Mouse (Mus musculus) heart, embryonic 13.5 days (tissue): ENCODE data around the gene H2-M5. TPM values are rescaled to one million over a fixed set of nuclear protein-coding genes. Genes with fewer than 3 reads are reported as not detected.
"Not testable (repeated sequence)": the region's sequence is repeated elsewhere in the genome, so short reads cannot be mapped to it uniquely, and the experiment has no call there.

Source experiments
- ATAC-seq: fragments of 200-750 bp; cut with Nextera tagmentation; 2 replicates; pipeline ENCODE4 v1.8.0; 2017; ENCODE audit warnings: moderate TSS enrichment; ENCODE audit not compliant: insufficient number of reproducible peaks, low FRiP score, low TSS enrichment; ENCODE audit errors: extremely low read depth
- H3K27ac ChIP-seq: fragments of 300-500 bp; sonication (generic); replicated peaks from 2 replicates; pipeline ENCODE4 v1.5.1; 2015; ENCODE audit warnings: moderate library complexity, mild to moderate bottlenecking, inconsistent platforms
- H3K27me3 ChIP-seq: fragments of 300-500 bp; sonication (generic); replicated peaks from 2 replicates; pipeline ENCODE4 v1.6.1; 2015; ENCODE audit warnings: mild to moderate bottlenecking, inconsistent platforms
- H3K36me3 ChIP-seq: fragments of 300-500 bp; sonication (generic); 2 replicates; pipeline ENCODE4 v1.6.1; 2015; ENCODE audit warnings: mild to moderate bottlenecking, inconsistent platforms
- H3K4me1 ChIP-seq: fragments of 300-500 bp; sonication (generic); 2 replicates; pipeline ENCODE4 v1.6.1; 2015; ENCODE audit warnings: inconsistent platforms
- H3K4me2 ChIP-seq: fragments of 300-500 bp; sonication (generic); 2 replicates; pipeline ENCODE4 v1.6.1; 2015; ENCODE audit warnings: inconsistent platforms, mild to moderate bottlenecking, moderate library complexity
- H3K4me3 ChIP-seq: fragments of 300-500 bp; sonication (generic); 2 replicates; pipeline ENCODE4 v1.5.1; 2015; ENCODE audit warnings: moderate library complexity, mild to moderate bottlenecking, inconsistent platforms
- H3K9ac ChIP-seq: fragments of 300-500 bp; sonication (generic); 2 replicates; pipeline ENCODE4 v1.6.1; 2015; ENCODE audit warnings: inconsistent platforms, mild to moderate bottlenecking, moderate library complexity
- H3K9me3 ChIP-seq: fragments of 300-500 bp; sonication (generic); 2 replicates; pipeline ENCODE4 v1.6.1; 2016; ENCODE audit warnings: inconsistent platforms
- WGBS: fragments of 180-500 bp; shearing (Covaris S2); methylation state at CpG from one replicate; pipeline ENCODE4 v1.1.7; 2015; ENCODE audit warnings: mixed read lengths; 5-methylcytosine and 5-hydroxymethylcytosine counted together
- polyA plus RNA-seq: library from polyadenylated mRNA; unstranded; fragments of >200 nt; fragmentation: Nextera tagmentation; extraction: Ambion mirVana; gene quantifications from 2 replicates; pipeline ENCODE4 v1.2.1, GENCODE M21; 2015

The H2-M5 gene
- polyA plus RNA-seq, 1 experiment from 2014 or later: 0.24 TPM

DNA sequence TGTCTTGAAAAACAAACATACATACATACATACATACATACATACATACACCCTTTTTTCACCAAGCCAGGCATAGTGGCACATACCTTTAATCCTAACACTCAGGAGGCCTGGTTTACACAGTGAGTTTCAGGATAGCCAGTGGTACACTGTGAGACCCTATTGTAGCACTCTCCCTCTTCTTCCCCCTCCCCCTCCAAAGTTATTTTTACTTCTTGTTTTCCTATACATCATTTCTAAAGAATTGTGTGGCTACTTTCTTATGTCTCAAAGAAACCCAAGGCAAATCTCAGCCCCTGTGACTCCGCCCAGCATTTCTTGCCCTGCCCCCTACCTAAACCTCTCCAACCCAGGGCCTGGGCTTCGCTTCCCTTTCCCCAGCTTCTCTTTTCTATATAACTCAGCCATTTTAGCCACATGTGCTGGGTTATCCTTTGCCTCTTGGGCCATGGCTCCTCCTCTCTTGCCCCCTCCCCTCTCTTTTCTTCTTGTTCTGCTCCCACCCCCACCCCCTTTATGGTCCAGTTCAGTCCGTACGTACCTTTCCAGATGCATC is 4.5 kb upstream of the H2-M5 start:
- ATAC-seq: no peak
- whole genome bisulfite sequencing: 87% methylated on average over 4 of the region's 4 CpGs
- Histone ChIP-seq H3K4me2 (no peak overlapping the region), H3K9ac (no peak overlapping the region), H3K27me3 (peaks cover 18% of the 10 kb centered on the region), H3K9me3 (no peaks in the 10 kb centered on the region), H3K4me3 (no peak overlapping the region), H3K4me1 (peaks cover under 1% of the 10 kb centered on the region; the same call in 1 of the 2 replicates), H3K27ac (no peak overlapping the region), H3K36me3 (no peaks in the 10 kb centered on the region)

DNA sequence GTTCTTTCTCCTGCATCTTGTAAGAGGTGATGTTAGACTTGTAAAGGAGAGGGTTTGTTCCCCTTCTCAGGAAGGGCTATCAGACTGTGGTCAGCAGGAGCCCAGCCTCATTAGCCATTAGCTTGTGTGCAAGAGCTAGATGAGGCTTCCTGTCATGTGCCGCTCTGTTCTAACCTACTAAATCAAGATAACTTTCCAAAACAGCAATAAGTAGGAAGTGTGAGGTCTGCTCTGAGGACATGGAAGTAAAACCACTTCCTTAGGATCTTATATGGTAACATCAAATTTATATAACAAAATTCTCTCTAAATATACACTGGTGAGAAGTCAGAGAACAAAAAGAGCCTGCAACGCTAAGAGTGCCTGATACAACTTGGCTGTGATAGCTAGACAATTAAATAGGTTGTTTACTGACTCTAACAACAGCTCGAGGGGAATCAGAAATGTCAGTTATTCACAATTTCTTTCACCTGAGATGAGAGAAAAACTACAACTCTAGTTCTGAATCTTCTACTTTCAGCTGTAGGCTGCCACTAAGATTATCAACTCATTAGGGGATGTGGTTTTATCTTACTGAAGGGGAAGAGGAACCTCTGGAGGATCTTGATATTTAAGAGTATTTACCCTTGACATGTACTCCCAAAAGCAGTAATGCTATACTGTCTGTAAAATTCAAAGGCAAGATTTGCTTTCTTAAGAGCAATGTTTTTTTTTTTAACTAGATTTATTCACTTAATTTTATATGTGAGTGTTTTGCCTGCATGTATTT is 3.2 kb upstream of the H2-M5 start:
- WGBS: 49% methylated on average over 3 of the region's 3 CpGs
- ATAC-seq: no peak

DNA sequence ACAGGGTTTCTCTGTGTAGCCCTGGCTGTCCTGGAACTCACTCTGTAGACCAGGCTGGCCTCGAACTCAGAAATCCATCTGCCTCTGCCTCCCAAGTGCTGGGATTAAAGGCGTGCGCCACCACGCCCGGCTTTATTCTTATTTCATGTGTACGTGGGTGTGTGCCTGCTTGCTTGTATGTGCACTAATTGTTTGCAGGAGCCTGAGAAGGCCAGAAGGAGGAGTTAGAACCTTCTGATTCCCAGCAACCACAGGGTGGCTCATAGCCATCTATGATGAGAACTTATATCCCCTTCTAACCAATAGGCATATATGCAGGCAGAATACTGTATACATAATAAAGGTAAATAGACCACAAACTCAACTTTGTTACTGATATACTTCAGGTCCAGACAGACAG is 1.3 kb upstream of the H2-M5 start:
- not testable (repeated sequence) for H3K36me3 ChIP-seq, H3K9ac ChIP-seq, H3K4me3 ChIP-seq, H3K4me2 ChIP-seq, H3K27ac ChIP-seq, H3K4me1 ChIP-seq, H3K9me3 ChIP-seq, ATAC-seq
- WGBS: 90% methylated on average over 6 of the region's 6 CpGs
- peaks cover 43% of the 10 kb centered on the region for H3K27me3 ChIP-seq

More for the DNA sequence above, 3.2 kb upstream of the H2-M5 start:
- H3K4me2 ChIP-seq: no peak overlapping the region
- H3K9ac ChIP-seq: no peak overlapping the region
- H3K4me3 ChIP-seq: no peak overlapping the region
- H3K4me1 ChIP-seq: peaks cover 6% of the 10 kb centered on the region; the same call in 1 of the 2 replicates
- no peaks in the 10 kb centered on the region for H3K9me3 ChIP-seq
- H3K27me3 ChIP-seq: peaks cover 31% of the 10 kb centered on the region
- no peaks in the 10 kb centered on the region for H3K36me3 ChIP-seq
- no peak overlapping the region for H3K27ac ChIP-seq

GRCm38 (mm10) chr17:36988475-36988874 is 862 bp downstream of the H2-M5 start:
- 5% methylated on average over 24 of the region's 24 CpGs for WGBS
- H3K9ac ChIP-seq: peak overlapping the region; percentile 4; the same call in 1 of the 2 replicates
- H3K9me3 ChIP-seq: no peaks in the 10 kb centered on the region
- no peaks in the 10 kb centered on the region for H3K36me3 ChIP-seq
- peaks cover 6% of the 10 kb centered on the region; the same call in 1 of the 2 replicates for H3K4me1 ChIP-seq
- H3K27me3 ChIP-seq: peaks cover 43% of the 10 kb centered on the region
- H3K27ac ChIP-seq: no peak overlapping the region
- H3K4me2 ChIP-seq: peak overlapping the region; percentile 65
- no peak for ATAC-seq
- H3K4me3 ChIP-seq: peak overlapping the region; percentile 41

DNA sequence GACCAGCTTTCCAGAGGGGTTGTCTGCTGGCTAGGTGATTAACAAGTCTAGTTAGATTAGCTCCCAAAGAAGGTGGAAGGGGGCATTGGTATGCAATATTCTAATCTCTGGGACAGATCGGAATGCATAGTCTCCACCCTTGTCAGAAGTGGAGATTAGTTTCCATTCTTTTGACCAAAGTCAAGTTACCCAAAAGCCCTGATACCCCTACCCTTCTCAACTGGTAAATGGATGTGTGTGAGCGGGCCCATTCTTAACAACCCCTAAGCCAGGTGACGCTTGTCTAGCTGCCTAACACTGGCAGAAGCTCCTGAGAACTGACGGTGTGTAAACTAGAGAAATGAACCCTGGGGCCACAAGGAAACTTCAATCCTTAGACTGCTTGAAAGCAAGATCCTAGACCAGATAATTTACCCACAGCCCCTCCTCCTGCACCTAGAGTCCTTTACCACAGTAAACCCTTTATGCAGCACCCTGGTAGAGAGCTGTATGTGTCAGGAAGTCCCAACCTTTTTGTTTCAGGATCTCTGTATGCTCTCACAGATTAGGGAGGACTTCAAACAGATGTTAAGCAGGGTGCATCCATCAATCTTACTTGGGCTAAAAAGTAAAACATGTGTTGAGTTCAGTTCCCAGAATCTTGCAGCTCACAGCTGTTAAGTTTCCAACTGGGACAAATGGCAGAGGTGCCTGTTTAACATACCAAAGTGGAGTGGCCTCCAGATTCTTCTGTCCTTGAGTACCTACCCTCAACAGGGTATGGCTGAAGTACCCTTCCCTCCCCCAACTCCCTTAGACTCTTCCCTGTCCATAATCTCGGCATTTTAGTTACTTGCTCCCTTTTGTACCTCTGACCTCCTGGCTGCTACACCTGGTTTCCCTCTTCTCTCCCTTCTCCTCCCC is 6.8 kb downstream of the H2-M5 start:
- H3K9me3 ChIP-seq: no peaks in the 10 kb centered on the region
- no peak for ATAC-seq
- no peak overlapping the region for H3K4me3 ChIP-seq
- H3K27ac ChIP-seq: no peak overlapping the region
- H3K4me1 ChIP-seq: peaks cover 16% of the 10 kb centered on the region
- WGBS: 37% methylated on average over 5 of the region's 5 CpGs
- no peaks in the 10 kb centered on the region for H3K36me3 ChIP-seq
- H3K27me3 ChIP-seq: peaks cover 26% of the 10 kb centered on the region
- no peak overlapping the region for H3K4me2 ChIP-seq
- no peak overlapping the region for H3K9ac ChIP-seq

DNA sequence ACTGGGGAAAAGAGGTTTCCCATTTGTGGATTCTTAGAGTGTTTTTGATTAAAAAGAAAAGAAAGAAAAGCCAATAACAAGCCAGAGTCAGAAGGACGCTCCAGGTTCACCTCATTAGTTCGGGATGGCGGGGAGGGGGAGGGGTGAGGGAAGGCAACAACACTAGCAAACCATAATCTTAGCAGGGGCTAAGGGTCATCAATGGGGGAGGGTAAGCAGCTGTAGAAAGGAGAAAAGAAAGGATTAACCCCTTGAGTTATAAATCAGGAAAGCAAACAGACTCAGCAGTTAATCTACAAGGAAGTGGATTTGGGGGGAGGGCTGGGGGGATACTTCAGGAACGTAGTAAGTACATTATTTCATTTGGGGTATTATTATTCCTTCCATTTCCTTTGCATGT is 7.5 kb downstream of the H2-M5 start:
- peak overlapping the region; percentile 71 for H3K4me2 ChIP-seq
- ATAC-seq: no peak
- no peak overlapping the region for H3K27ac ChIP-seq
- H3K9me3 ChIP-seq: no peaks in the 10 kb centered on the region
- no peaks in the 10 kb centered on the region for H3K36me3 ChIP-seq
- H3K4me1 ChIP-seq: peaks cover 16% of the 10 kb centered on the region
- H3K27me3 ChIP-seq: peaks cover 20% of the 10 kb centered on the region
- WGBS: 4% methylated on average over 4 of the region's 4 CpGs
- H3K9ac ChIP-seq: peak overlapping the region; percentile 63; the same call in 1 of the 2 replicates
- peak overlapping the region; percentile 44 for H3K4me3 ChIP-seq

- peak within 1 kb of the TSS; percentile 44 for H3K4me3 ChIP-seq
- H3K27me3 ChIP-seq: peaks cover 15% of the 10 kb centered on the region
- peaks cover 16% of the 10 kb centered on the region for H3K4me1 ChIP-seq
- H3K9ac ChIP-seq: peak within 1 kb of the TSS; percentile 63
- H3K9me3 ChIP-seq: no peaks in the 10 kb centered on the region
- peak within 1 kb of the TSS; percentile 71 for H3K4me2 ChIP-seq
- no peaks in the 10 kb centered on the region for H3K36me3 ChIP-seq
- WGBS: 6% methylated on average over 18 of the region's 18 CpGs
- no peak within 1 kb of the TSS for H3K27ac ChIP-seq
- ATAC-seq: no peak
Measured at GRCm38 (mm10) chr17:36981221-36981813, 8.0 kb downstream of the H2-M5 start, which contains the start of gene 2410137M14Rik. Gene 2410137M14Rik, minus strand, starts transcription at chr17:36981237.

DNA sequence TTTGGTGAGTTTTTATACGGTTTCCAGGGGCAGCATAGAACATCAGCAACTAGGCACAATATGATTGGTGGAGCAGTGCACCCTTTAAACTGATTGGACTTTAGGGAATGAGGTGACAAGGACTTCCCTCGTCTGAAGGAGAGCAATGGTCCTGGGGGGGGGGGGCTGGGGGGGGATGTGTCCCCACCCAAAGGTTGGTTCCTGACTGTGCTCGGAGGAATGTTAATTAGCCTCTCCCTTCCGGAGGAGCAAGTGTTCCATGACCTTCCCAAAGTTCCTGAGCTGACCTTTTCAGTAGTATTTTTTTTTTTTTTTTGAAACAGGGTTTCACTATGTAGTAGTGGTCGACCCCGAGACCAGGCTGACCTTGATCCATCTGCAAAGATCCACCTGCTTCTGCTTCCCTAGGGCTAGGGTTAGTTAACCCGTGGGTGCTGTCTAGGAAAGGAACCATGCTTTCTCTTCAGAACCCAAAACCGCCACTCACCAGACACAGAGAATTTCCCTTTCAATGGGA is 16.0 kb downstream of the H2-M5 start:
- Histone ChIP-seq H3K27me3 (no peaks in the 10 kb centered on the region), H3K36me3 (no peaks in the 10 kb centered on the region), H3K4me1 (no peaks in the 10 kb centered on the region), H3K9me3 (no peaks in the 10 kb centered on the region), H3K27ac (no peak overlapping the region), H3K4me2 (no peak overlapping the region), H3K4me3 (no peak overlapping the region), H3K9ac (no peak overlapping the region)
- WGBS: 65% methylated on average over 8 of the region's 8 CpGs
- ATAC-seq: no peak

DNA sequence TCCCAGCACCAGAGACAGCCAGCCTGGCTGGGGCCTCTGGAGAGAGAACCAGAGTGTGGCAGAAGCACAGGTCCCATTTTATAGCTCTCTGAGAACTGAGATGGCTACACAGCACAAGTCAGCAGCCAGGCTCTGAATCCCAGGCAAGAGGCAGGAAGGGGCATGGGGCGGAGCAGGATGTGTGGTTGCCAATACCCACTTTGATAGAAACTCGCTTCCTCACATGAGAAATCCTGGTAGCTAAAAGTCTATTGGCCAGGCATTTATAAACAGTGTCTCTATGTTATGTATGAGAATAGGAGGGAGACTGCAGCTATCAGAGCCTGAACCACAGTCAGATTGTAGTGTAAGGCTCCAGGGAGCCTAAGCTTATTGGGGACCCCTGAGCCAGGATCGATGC is 16.5 kb downstream of the H2-M5 start:
- WGBS: 70% methylated on average over 3 of the region's 3 CpGs
- Histone ChIP-seq H3K4me2 (no peak overlapping the region), H3K9ac (no peak overlapping the region), H3K9me3 (no peaks in the 10 kb centered on the region), H3K27me3 (no peaks in the 10 kb centered on the region), H3K4me3 (no peak overlapping the region), H3K36me3 (no peaks in the 10 kb centered on the region), H3K4me1 (no peaks in the 10 kb centered on the region), H3K27ac (no peak overlapping the region)
- no peak for ATAC-seq

DNA sequence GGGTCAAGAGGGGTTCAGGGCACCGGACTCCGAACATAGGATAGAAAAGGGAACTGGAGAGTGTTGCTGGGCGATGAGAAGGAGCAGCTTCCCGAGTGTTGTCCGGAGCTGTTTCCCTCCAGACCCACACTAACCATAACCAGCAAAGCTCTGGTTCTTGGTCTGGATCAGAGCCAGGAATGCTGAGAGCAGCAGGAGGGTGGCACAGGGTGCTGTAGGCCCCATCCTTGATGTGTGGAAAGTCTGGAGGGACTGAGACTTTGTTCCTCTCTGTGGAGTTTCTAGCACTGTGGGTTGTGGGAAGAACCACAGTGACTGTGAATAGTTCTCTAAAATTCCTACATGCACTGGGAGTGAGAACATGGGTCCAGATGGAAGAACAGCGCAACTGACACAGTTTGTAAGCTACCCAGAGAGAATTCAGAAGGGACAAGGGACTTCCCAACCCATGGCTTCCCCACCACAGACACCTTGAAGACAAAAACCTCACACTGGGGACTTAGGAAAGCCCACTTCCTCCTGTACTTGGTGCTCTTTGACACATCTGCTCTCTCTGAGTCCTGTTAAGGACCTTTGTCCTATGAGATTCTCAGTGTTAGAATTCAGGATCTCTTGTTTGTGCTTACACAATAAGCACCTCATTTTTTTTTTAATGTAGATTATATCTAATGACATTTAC is 18.0 kb downstream of the H2-M5 start:
- Histone ChIP-seq H3K27ac (no peak overlapping the region), H3K27me3 (no peaks in the 10 kb centered on the region), H3K4me2 (no peak overlapping the region), H3K9me3 (no peaks in the 10 kb centered on the region), H3K9ac (no peak overlapping the region), H3K4me3 (no peak overlapping the region), H3K36me3 (no peaks in the 10 kb centered on the region), H3K4me1 (no peaks in the 10 kb centered on the region)
- no peak for ATAC-seq
- 82% methylated on average over 6 of the region's 6 CpGs for WGBS
